Mouse (Mus musculus) intestine, embryonic 15.5 days (tissue): ENCODE results near the gene Gm340. TPM values are rescaled to one million over a fixed set of nuclear protein-coding genes. Genes with fewer than 3 reads are reported as not detected.
A peak's percentile ranks its signal among the peaks of the same experiment; 100 is the strongest.

Experiments used
- ATAC-seq: fragments of 200-750 bp; cut with Nextera tagmentation; 2 replicates; pipeline ENCODE4 v1.8.0; 2017; ENCODE audit warnings: moderate TSS enrichment, moderate library complexity
- H3K27ac ChIP-seq: fragments of 300-500 bp; sonication (generic); 2 replicates; pipeline ENCODE4 v1.5.1; 2015; ENCODE audit warnings: mild to moderate bottlenecking, inconsistent platforms
- H3K27me3 ChIP-seq: fragments of 300-500 bp; sonication (generic); replicated peaks from 2 replicates; pipeline ENCODE4 v1.6.1; 2015; ENCODE audit warnings: inconsistent platforms
- H3K36me3 ChIP-seq: fragments of 300-500 bp; sonication (generic); 2 replicates; pipeline ENCODE4 v1.6.1; 2015; ENCODE audit warnings: inconsistent platforms
- H3K4me1 ChIP-seq: fragments of 300-500 bp; sonication (generic); replicated peaks from 2 replicates; pipeline ENCODE4 v1.6.1; 2015; ENCODE audit warnings: inconsistent platforms
- H3K4me2 ChIP-seq: fragments of 300-500 bp; sonication (generic); replicated peaks from 2 replicates; pipeline ENCODE4 v1.6.1; 2015; ENCODE audit warnings: mild to moderate bottlenecking, inconsistent platforms
- H3K4me3 ChIP-seq: fragments of 300-500 bp; sonication (generic); replicated peaks from 2 replicates; pipeline ENCODE4 v1.5.1; 2015; ENCODE audit warnings: inconsistent platforms
- H3K9ac ChIP-seq: fragments of 300-500 bp; sonication (generic); 2 replicates; pipeline ENCODE4 v1.6.1; 2015; ENCODE audit warnings: inconsistent platforms
- H3K9me3 ChIP-seq: fragments of 300-500 bp; sonication (generic); 2 replicates; pipeline ENCODE4 v1.6.1; 2016; ENCODE audit warnings: inconsistent platforms
- WGBS: fragments of 180-500 bp; shearing (Covaris S2); methylation state at CpG from one replicate; pipeline ENCODE4 v1.1.7; 2015; 5-methylcytosine and 5-hydroxymethylcytosine counted together
- polyA plus RNA-seq: library from polyadenylated mRNA; unstranded; fragments of >200 nt; fragmentation: Nextera tagmentation; extraction: Ambion mirVana; gene quantifications from 2 replicates; pipeline ENCODE4 v1.2.1, GENCODE M21; 2015

Gene Gm340
- polyA plus RNA-seq, 1 experiment from 2014 or later: 2.7 TPM

DNA sequence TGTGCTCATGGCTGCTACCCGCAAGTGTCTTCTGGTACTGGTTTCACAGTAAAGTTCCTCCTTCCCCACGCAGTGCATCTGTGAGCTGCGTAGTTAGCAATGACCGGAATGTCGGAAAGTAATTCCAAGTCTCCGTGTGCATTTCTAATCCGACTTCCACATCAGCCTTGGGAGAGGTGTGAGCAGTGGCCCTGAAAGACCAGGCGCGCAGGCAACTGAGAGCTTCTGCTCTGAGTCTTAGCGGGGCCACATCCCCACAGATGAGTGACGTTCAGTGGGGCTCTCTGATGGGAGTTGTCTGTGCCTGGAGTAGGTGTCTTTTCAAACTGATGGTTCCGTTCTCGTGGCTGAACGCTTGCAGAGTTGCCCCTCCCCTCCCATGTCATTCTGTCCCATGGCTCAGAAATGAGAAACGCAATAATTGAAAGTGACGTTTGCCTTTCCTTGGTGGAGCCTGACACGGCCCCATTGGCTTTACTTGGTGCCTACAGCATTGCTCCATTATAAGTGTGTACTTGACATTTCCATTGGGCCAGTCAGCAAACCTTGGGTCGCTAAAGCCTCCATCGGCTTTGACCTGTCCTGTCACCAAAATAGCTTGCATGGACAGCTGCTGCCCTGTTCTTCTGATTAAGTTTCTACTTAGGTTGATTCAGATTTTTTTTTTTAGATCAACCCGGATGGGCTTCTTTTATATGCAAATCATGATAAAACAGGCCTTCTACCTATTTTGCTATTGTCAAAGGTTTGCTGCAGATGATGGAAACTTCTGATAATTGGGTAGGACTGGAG is 5.5 kb downstream of the Gm340 start:
- 92% methylated on average over 20 of the region's 20 CpGs for WGBS
- Histone ChIP-seq H3K9me3 (no peaks in the 10 kb centered on the region), H3K4me1 (peaks cover 3% of the 10 kb centered on the region; the same call in 1 of the 2 replicates), H3K4me2 (no peak overlapping the region), H3K36me3 (0 out of 2 replicates have a peak, but pooled peaks cover 9% of the 10 kb centered on the region), H3K27me3 (no peaks in the 10 kb centered on the region), H3K9ac (no peak overlapping the region), H3K27ac (no peak overlapping the region), H3K4me3 (no peak overlapping the region)
- no peak for ATAC-seq

DNA sequence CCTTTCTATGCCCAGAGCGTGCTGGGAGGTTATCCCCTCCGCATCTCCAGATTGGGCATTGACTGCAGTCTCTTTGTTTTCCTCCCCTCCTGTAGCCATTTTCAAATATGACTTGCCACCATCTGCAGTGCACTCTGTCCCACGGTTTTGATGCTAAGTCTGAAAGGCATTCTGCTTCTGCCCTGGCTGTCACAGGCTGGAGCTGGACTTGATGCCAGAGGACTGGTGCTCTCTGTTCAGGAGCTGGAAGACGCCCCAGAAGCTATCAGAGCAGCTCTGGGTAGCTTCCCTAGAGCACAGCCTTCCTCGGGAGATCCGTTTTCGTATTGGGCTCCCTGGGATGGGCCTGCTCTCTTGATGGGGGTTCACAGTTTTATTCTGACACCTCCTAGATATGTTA is 6.9 kb downstream of the Gm340 start:
- 89% methylated on average over 7 of the region's 7 CpGs for WGBS
- H3K27me3 ChIP-seq: no peaks in the 10 kb centered on the region
- 0 out of 2 replicates have a peak, but pooled peaks cover 6% of the 10 kb centered on the region for H3K36me3 ChIP-seq
- H3K9ac ChIP-seq: no peak overlapping the region
- no peak overlapping the region for H3K4me3 ChIP-seq
- ATAC-seq: no peak
- H3K27ac ChIP-seq: no peak overlapping the region
- no peak overlapping the region for H3K4me2 ChIP-seq
- no peaks in the 10 kb centered on the region for H3K9me3 ChIP-seq
- H3K4me1 ChIP-seq: peaks cover 3% of the 10 kb centered on the region; the same call in 1 of the 2 replicates

DNA sequence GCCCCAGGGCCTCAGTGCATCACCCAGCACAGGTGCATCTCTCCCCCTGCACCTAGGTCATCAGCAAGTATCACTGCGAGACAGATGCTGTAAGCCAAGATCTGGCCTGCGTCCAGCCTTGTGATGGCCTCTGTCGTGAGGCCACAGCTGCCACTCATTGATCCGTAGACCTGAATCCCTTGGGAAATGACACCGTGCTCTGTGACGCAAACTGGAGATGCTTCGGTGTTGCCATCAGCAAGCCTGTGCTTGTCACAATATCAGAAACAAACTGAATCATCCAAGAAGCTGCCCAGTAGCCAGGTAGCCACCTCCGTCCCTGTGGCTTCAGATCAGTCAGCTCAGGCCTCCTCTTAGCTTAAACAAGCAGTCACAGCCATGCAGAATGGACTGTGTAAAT is 7.5 kb downstream of the Gm340 start:
- 0 out of 2 replicates have a peak, but pooled peaks cover 6% of the 10 kb centered on the region for H3K36me3 ChIP-seq
- H3K4me2 ChIP-seq: no peak overlapping the region
- no peak overlapping the region for H3K9ac ChIP-seq
- WGBS: 83% methylated on average over 8 of the region's 8 CpGs
- H3K4me1 ChIP-seq: peaks cover 3% of the 10 kb centered on the region; the same call in 1 of the 2 replicates
- H3K27ac ChIP-seq: no peak overlapping the region
- H3K9me3 ChIP-seq: no peaks in the 10 kb centered on the region
- no peak for ATAC-seq
- no peaks in the 10 kb centered on the region for H3K27me3 ChIP-seq
- no peak overlapping the region for H3K4me3 ChIP-seq

DNA sequence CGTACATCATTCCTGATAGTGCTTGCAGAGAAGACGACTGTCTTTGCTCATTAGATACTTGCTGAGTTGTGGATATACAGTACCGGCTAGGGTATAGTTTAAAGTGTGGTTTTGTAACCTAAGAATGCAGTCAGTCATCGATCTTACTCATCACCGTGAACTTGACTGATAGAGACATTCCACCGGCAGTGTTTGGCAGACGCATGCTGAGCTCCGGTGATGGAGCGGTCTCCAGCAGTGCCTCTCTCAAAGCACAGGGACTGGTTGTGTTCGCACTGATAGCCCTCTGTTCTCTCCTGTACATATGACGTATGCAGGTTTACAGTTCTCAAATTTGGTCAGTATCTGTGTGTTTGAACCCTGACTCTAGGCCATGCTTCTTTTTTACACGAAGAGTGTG is 9.6 kb downstream of the Gm340 start:
- no peaks in the 10 kb centered on the region for H3K9me3 ChIP-seq
- no peak overlapping the region for H3K4me3 ChIP-seq
- ATAC-seq: no peak
- peaks cover 6% of the 10 kb centered on the region; the same call in 1 of the 2 replicates for H3K4me1 ChIP-seq
- no peak overlapping the region for H3K9ac ChIP-seq
- no peak overlapping the region for H3K27ac ChIP-seq
- 70% methylated on average over 12 of the region's 12 CpGs for WGBS
- H3K4me2 ChIP-seq: no peak overlapping the region
- no peaks in the 10 kb centered on the region for H3K27me3 ChIP-seq
- 0 out of 2 replicates have a peak, but pooled peaks cover 3% of the 10 kb centered on the region for H3K36me3 ChIP-seq

GRCm38 (mm10) chr19:41597170-41597894 is 15.2 kb downstream of the Gm340 start:
- Histone ChIP-seq H3K27ac (no peak overlapping the region), H3K27me3 (no peaks in the 10 kb centered on the region), H3K9ac (no peak overlapping the region), H3K4me2 (no peak overlapping the region), H3K4me3 (no peak overlapping the region), H3K9me3 (no peaks in the 10 kb centered on the region), H3K4me1 (0 out of 2 replicates have a peak, but pooled peaks cover 7% of the 10 kb centered on the region), H3K36me3 (no peaks in the 10 kb centered on the region)
- WGBS: 81% methylated on average over 6 of the region's 6 CpGs
- ATAC-seq: peak; percentile 45; the same call in 1 of the 2 replicates

DNA sequence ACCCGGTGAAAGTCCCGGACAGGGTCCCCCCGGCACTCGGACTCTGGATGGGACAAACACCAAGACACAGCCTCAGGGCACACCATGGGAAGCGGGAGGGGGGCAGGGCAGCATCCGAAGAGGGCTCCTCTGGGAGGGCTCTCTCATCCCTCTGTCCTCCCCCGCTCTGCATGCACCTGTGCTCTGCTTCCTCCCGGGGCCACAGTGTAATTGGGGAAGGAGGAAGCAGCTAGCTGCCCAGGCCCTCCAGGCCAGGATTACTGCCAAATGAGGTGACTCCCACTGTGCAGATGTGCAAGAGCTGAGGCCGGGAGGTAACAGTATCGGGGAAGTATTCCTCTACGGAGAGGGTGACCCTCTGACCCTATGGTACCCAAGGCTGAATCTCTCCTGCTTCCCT is 18.5 kb downstream of the Gm340 start:
- Histone ChIP-seq H3K27me3 (no peaks in the 10 kb centered on the region), H3K4me3 (no peak overlapping the region), H3K27ac (no peak overlapping the region), H3K9ac (no peak overlapping the region), H3K36me3 (no peaks in the 10 kb centered on the region), H3K9me3 (no peaks in the 10 kb centered on the region), H3K4me1 (0 out of 2 replicates have a peak, but pooled peaks cover 5% of the 10 kb centered on the region), H3K4me2 (no peak overlapping the region)
- no peak for ATAC-seq
- WGBS: 67% methylated on average over 11 of the region's 11 CpGs

GRCm38 (mm10) chr19:41606208-41606987 is 24.2 kb downstream of the Gm340 start:
- 82% methylated on average over 10 of the region's 10 CpGs for WGBS
- no peaks in the 10 kb centered on the region for H3K4me1 ChIP-seq

GRCm38 (mm10) chr19:41611683-41612082 is 29.5 kb downstream of the Gm340 start:
- H3K27me3 ChIP-seq: peaks cover 3% of the 10 kb centered on the region; the same call in 1 of the 2 replicates
- no peak overlapping the region for H3K4me3 ChIP-seq
- ATAC-seq: no peak
- H3K9me3 ChIP-seq: no peaks in the 10 kb centered on the region
- H3K4me1 ChIP-seq: 0 out of 2 replicates have a peak, but pooled peaks cover 2% of the 10 kb centered on the region
- no peak overlapping the region for H3K9ac ChIP-seq
- 66% methylated on average over 6 of the region's 6 CpGs for WGBS
- no peaks in the 10 kb centered on the region for H3K36me3 ChIP-seq
- H3K27ac ChIP-seq: no peak overlapping the region
- no peak overlapping the region for H3K4me2 ChIP-seq

More at GRCm38 (mm10) chr19:41606208-41606987, 24.2 kb downstream of the Gm340 start:
- Histone ChIP-seq H3K27me3 (no peaks in the 10 kb centered on the region), H3K36me3 (no peaks in the 10 kb centered on the region), H3K9me3 (no peaks in the 10 kb centered on the region), H3K27ac (no peak overlapping the region), H3K4me2 (no peak overlapping the region), H3K4me3 (no peak overlapping the region), H3K9ac (no peak overlapping the region)
- no peak; the same call in 1 of the 2 replicates for ATAC-seq

- Histone ChIP-seq H3K9ac (no peak overlapping the region), H3K27ac (no peak overlapping the region), H3K36me3 (no peaks in the 10 kb centered on the region), H3K4me1 (0 out of 2 replicates have a peak, but pooled peaks cover 5% of the 10 kb centered on the region), H3K27me3 (peaks cover 6% of the 10 kb centered on the region; the same call in 1 of the 2 replicates), H3K4me2 (no peak overlapping the region), H3K9me3 (no peaks in the 10 kb centered on the region), H3K4me3 (no peak overlapping the region)
- 30% methylated on average over 16 of the region's 16 CpGs for WGBS
- no peak for ATAC-seq
Observed at GRCm38 (mm10) chr19:41613325-41614087, 31.3 kb downstream of the Gm340 start.

- WGBS: 66% methylated on average over 11 of the region's 11 CpGs
- Histone ChIP-seq H3K27ac (no peak overlapping the region), H3K4me3 (no peak overlapping the region), H3K27me3 (peaks cover 6% of the 10 kb centered on the region; the same call in 1 of the 2 replicates), H3K4me1 (0 out of 2 replicates have a peak, but pooled peaks cover 5% of the 10 kb centered on the region), H3K36me3 (no peaks in the 10 kb centered on the region), H3K9ac (0 out of 2 replicates have a peak overlapping the region, but pooled peaks have one; percentile 15), H3K4me2 (no peak overlapping the region), H3K9me3 (no peaks in the 10 kb centered on the region)
- no peak for ATAC-seq
Observed at GRCm38 (mm10) chr19:41615606-41616224, 33.5 kb downstream of the Gm340 start.

- H3K4me3 ChIP-seq: no peak overlapping the region
- ATAC-seq: no peak
- no peaks in the 10 kb centered on the region for H3K9me3 ChIP-seq
- H3K27ac ChIP-seq: no peak overlapping the region
- H3K27me3 ChIP-seq: peaks cover 6% of the 10 kb centered on the region; the same call in 1 of the 2 replicates
- no peak overlapping the region for H3K9ac ChIP-seq
- WGBS: 89% methylated on average over 6 of the region's 6 CpGs
- H3K4me2 ChIP-seq: no peak overlapping the region
- no peaks in the 10 kb centered on the region for H3K36me3 ChIP-seq
- 0 out of 2 replicates have a peak, but pooled peaks cover 5% of the 10 kb centered on the region for H3K4me1 ChIP-seq
Observed at GRCm38 (mm10) chr19:41616274-41616673, 34.1 kb downstream of the Gm340 start.
